Mouse (Mus musculus) hindbrain, embryonic 12.5 days (tissue): ENCODE results near the gene Cdrt4. TPM values are rescaled to one million over a fixed set of nuclear protein-coding genes. Genes with fewer than 3 reads are reported as not detected.

Source experiments
- ATAC-seq: fragments of 200-750 bp; cut with Nextera tagmentation; 2 replicates; pipeline ENCODE4 v1.8.0; 2017; ENCODE audit warnings: moderate TSS enrichment; ENCODE audit not compliant: low FRiP score
- H3K27ac ChIP-seq: fragments of 300-500 bp; sonication (generic); 2 replicates; pipeline ENCODE4 v1.5.1; 2016; ENCODE audit warnings: mild to moderate bottlenecking
- H3K27me3 ChIP-seq: fragments of 300-500 bp; sonication (generic); 2 replicates; pipeline ENCODE4 v1.6.1; 2016; ENCODE audit warnings: mild to moderate bottlenecking
- H3K36me3 ChIP-seq: fragments of 300-500 bp; sonication (generic); 2 replicates; pipeline ENCODE4 v1.6.1; 2016; ENCODE audit warnings: mild to moderate bottlenecking
- H3K4me1 ChIP-seq: fragments of 300-500 bp; sonication (generic); 2 replicates; pipeline ENCODE4 v1.6.1; 2016
- H3K4me2 ChIP-seq: fragments of 300-500 bp; sonication (generic); replicated peaks from 2 replicates; pipeline ENCODE4 v1.6.1; 2016; ENCODE audit warnings: mild to moderate bottlenecking
- H3K4me3 ChIP-seq: fragments of 300-500 bp; sonication (generic); 2 replicates; pipeline ENCODE4 v1.5.1; 2016; ENCODE audit warnings: mild to moderate bottlenecking
- H3K9ac ChIP-seq: fragments of 300-500 bp; sonication (generic); 2 replicates; pipeline ENCODE4 v1.6.1; 2016; ENCODE audit warnings: mild to moderate bottlenecking, moderate library complexity
- H3K9me3 ChIP-seq: fragments of 300-500 bp; sonication (generic); replicated peaks from 2 replicates; pipeline ENCODE4 v1.6.1; 2016; ENCODE audit warnings: mild to moderate bottlenecking
- WGBS: fragments of 180-500 bp; shearing (Covaris S2); methylation state at CpG from one replicate; pipeline ENCODE4 v1.1.7; 2016; 5-methylcytosine and 5-hydroxymethylcytosine counted together
- polyA plus RNA-seq: library from polyadenylated mRNA; unstranded; fragments of >200 nt; fragmentation: Nextera tagmentation; extraction: Ambion mirVana; gene quantifications from 2 replicates; pipeline ENCODE4 v1.2.1, GENCODE M21; 2016

The Cdrt4 gene
- polyA plus RNA-seq, 1 experiment from 2014 or later: not detected

- H3K9me3 ChIP-seq: 0 out of 2 replicates have a peak, but pooled peaks cover 6% of the 10 kb centered on the region
- H3K4me1 ChIP-seq: peaks cover 5% of the 10 kb centered on the region; the same call in 1 of the 2 replicates
- no peaks in the 10 kb centered on the region for H3K36me3 ChIP-seq
- H3K4me2 ChIP-seq: peak overlapping the region; percentile 44
- peak overlapping the region; percentile 80 for H3K27ac ChIP-seq
- no peak overlapping the region for H3K9ac ChIP-seq
- 27% methylated on average over 25 of the region's 25 CpGs for WGBS
- no peaks in the 10 kb centered on the region for H3K27me3 ChIP-seq
- H3K4me3 ChIP-seq: peak overlapping the region; percentile 29
- ATAC-seq: peak; percentile 88
Observed at GRCm38 (mm10) chr11:62921052-62921977, 29.7 kb upstream of the Cdrt4 start.

GRCm38 (mm10) chr11:62924091-62924761 is 26.8 kb upstream of the Cdrt4 start:
- H3K4me3 ChIP-seq: no peak overlapping the region
- no peaks in the 10 kb centered on the region for H3K27me3 ChIP-seq
- H3K36me3 ChIP-seq: no peaks in the 10 kb centered on the region
- ATAC-seq: no peak
- H3K4me1 ChIP-seq: peaks cover 5% of the 10 kb centered on the region; the same call in 1 of the 2 replicates
- H3K27ac ChIP-seq: no peak overlapping the region
- no peak overlapping the region for H3K4me2 ChIP-seq
- H3K9me3 ChIP-seq: 0 out of 2 replicates have a peak, but pooled peaks cover 4% of the 10 kb centered on the region
- WGBS: 86% methylated on average over 6 of the region's 6 CpGs
- H3K9ac ChIP-seq: no peak overlapping the region

GRCm38 (mm10) chr11:62929799-62930198 is 21.2 kb upstream of the Cdrt4 start:
- no peaks in the 10 kb centered on the region for H3K9me3 ChIP-seq
- 67% methylated on average over 3 of the region's 3 CpGs for WGBS
- no peak overlapping the region for H3K27ac ChIP-seq
- H3K4me1 ChIP-seq: no peaks in the 10 kb centered on the region
- no peak overlapping the region for H3K9ac ChIP-seq
- no peak overlapping the region for H3K4me2 ChIP-seq
- H3K27me3 ChIP-seq: no peaks in the 10 kb centered on the region
- H3K4me3 ChIP-seq: no peak overlapping the region
- H3K36me3 ChIP-seq: no peaks in the 10 kb centered on the region
- no peak for ATAC-seq

GRCm38 (mm10) chr11:62930574-62930973 is 20.4 kb upstream of the Cdrt4 start:
- Histone ChIP-seq H3K27ac (no peak overlapping the region), H3K36me3 (no peaks in the 10 kb centered on the region), H3K27me3 (no peaks in the 10 kb centered on the region), H3K4me2 (no peak overlapping the region), H3K4me3 (no peak overlapping the region), H3K9me3 (no peaks in the 10 kb centered on the region), H3K9ac (no peak overlapping the region), H3K4me1 (no peaks in the 10 kb centered on the region)
- no peak for ATAC-seq
- 89% methylated on average over 4 of the region's 4 CpGs for WGBS

- Histone ChIP-seq H3K9ac (no peak overlapping the region), H3K9me3 (no peaks in the 10 kb centered on the region), H3K27ac (no peak overlapping the region), H3K27me3 (no peaks in the 10 kb centered on the region), H3K36me3 (no peaks in the 10 kb centered on the region), H3K4me1 (no peaks in the 10 kb centered on the region), H3K4me2 (no peak overlapping the region), H3K4me3 (no peak overlapping the region)
- no peak for ATAC-seq
- WGBS: 89% methylated on average over 5 of the region's 5 CpGs
Observed at GRCm38 (mm10) chr11:62931141-62931540, 19.9 kb upstream of the Cdrt4 start.

- H3K4me1 ChIP-seq: no peaks in the 10 kb centered on the region
- H3K4me3 ChIP-seq: no peak overlapping the region
- WGBS: 93% methylated on average over 9 of the region's 9 CpGs
- no peaks in the 10 kb centered on the region for H3K9me3 ChIP-seq
- H3K27me3 ChIP-seq: no peaks in the 10 kb centered on the region
- H3K36me3 ChIP-seq: no peaks in the 10 kb centered on the region
- ATAC-seq: no peak
- H3K27ac ChIP-seq: no peak overlapping the region
- no peak overlapping the region for H3K9ac ChIP-seq
- no peak overlapping the region for H3K4me2 ChIP-seq
Observed at GRCm38 (mm10) chr11:62933099-62933498, 17.9 kb upstream of the Cdrt4 start.

- no peaks in the 10 kb centered on the region for H3K9me3 ChIP-seq
- no peak overlapping the region for H3K27ac ChIP-seq
- H3K4me1 ChIP-seq: no peaks in the 10 kb centered on the region
- H3K4me2 ChIP-seq: no peak overlapping the region
- no peak overlapping the region for H3K9ac ChIP-seq
- no peaks in the 10 kb centered on the region for H3K27me3 ChIP-seq
- WGBS: 87% methylated on average over 11 of the region's 11 CpGs
- ATAC-seq: no peak
- no peaks in the 10 kb centered on the region for H3K36me3 ChIP-seq
- no peak overlapping the region for H3K4me3 ChIP-seq
Observed at GRCm38 (mm10) chr11:62934795-62935514, 16.0 kb upstream of the Cdrt4 start.

- ATAC-seq: no peak
- Histone ChIP-seq H3K36me3 (no peaks in the 10 kb centered on the region), H3K27me3 (no peaks in the 10 kb centered on the region), H3K27ac (no peak overlapping the region), H3K4me2 (no peak overlapping the region), H3K4me1 (no peaks in the 10 kb centered on the region), H3K9ac (no peak overlapping the region), H3K4me3 (no peak overlapping the region), H3K9me3 (no peaks in the 10 kb centered on the region)
- WGBS: 86% methylated on average over 6 of the region's 6 CpGs
Observed at GRCm38 (mm10) chr11:62937986-62938385, 13.0 kb upstream of the Cdrt4 start.

GRCm38 (mm10) chr11:62938921-62939320 is 12.1 kb upstream of the Cdrt4 start:
- Histone ChIP-seq H3K4me3 (no peak overlapping the region), H3K36me3 (no peaks in the 10 kb centered on the region), H3K9me3 (no peaks in the 10 kb centered on the region), H3K4me1 (no peaks in the 10 kb centered on the region), H3K27ac (no peak overlapping the region), H3K27me3 (no peaks in the 10 kb centered on the region), H3K9ac (no peak overlapping the region), H3K4me2 (no peak overlapping the region)
- WGBS: 61% methylated on average over 5 of the region's 5 CpGs
- no peak for ATAC-seq

GRCm38 (mm10) chr11:62940176-62940575 is 10.8 kb upstream of the Cdrt4 start:
- Histone ChIP-seq H3K27ac (no peak overlapping the region), H3K4me1 (no peaks in the 10 kb centered on the region), H3K4me3 (no peak overlapping the region), H3K4me2 (no peak overlapping the region), H3K27me3 (no peaks in the 10 kb centered on the region), H3K9ac (no peak overlapping the region), H3K36me3 (no peaks in the 10 kb centered on the region), H3K9me3 (no peaks in the 10 kb centered on the region)
- no peak for ATAC-seq
- WGBS: 89% methylated on average over 3 of the region's 3 CpGs

- H3K27me3 ChIP-seq: no peaks in the 10 kb centered on the region
- no peak overlapping the region for H3K9ac ChIP-seq
- H3K4me1 ChIP-seq: no peaks in the 10 kb centered on the region
- no peak overlapping the region for H3K4me2 ChIP-seq
- no peaks in the 10 kb centered on the region for H3K9me3 ChIP-seq
- no peak for ATAC-seq
- H3K36me3 ChIP-seq: no peaks in the 10 kb centered on the region
- H3K4me3 ChIP-seq: no peak overlapping the region
- no peak overlapping the region for H3K27ac ChIP-seq
- WGBS: 79% methylated on average over 6 of the region's 6 CpGs
Observed at GRCm38 (mm10) chr11:62943538-62943937, 7.5 kb upstream of the Cdrt4 start.

GRCm38 (mm10) chr11:62945514-62945913 is 5.5 kb upstream of the Cdrt4 start:
- H3K27me3 ChIP-seq: no peaks in the 10 kb centered on the region
- H3K4me3 ChIP-seq: no peak overlapping the region
- H3K36me3 ChIP-seq: no peaks in the 10 kb centered on the region
- no peak overlapping the region for H3K4me2 ChIP-seq
- H3K9me3 ChIP-seq: no peaks in the 10 kb centered on the region
- no peak for ATAC-seq
- H3K27ac ChIP-seq: no peak overlapping the region
- no peak overlapping the region for H3K9ac ChIP-seq
- H3K4me1 ChIP-seq: no peaks in the 10 kb centered on the region
- 61% methylated on average over 4 of the region's 4 CpGs for WGBS
